Mouse (Mus musculus) heart, embryonic 10.5 days (tissue): ENCODE results near the gene 9430015G10Rik. TPM values are rescaled to one million over a fixed set of nuclear protein-coding genes. Genes with fewer than 3 reads are reported as not detected.
A peak's percentile ranks its signal among the peaks of the same experiment; 100 is the strongest.

ENCODE experiments used
- DNase-seq: peaks from one replicate; pipeline ENCODE4 v3.0.0-alpha.2; 2017; ENCODE audit warnings: low spot score
- H3K27ac ChIP-seq: fragments of 300-500 bp; sonication (generic); 2 replicates; pipeline ENCODE4 v1.5.1; 2016; ENCODE audit warnings: mild to moderate bottlenecking
- H3K27me3 ChIP-seq: fragments of 300-500 bp; sonication (generic); 2 replicates; pipeline ENCODE4 v1.6.1; 2016; ENCODE audit warnings: mild to moderate bottlenecking; ENCODE audit not compliant: poor library complexity, insufficient read depth, severe bottlenecking
- H3K36me3 ChIP-seq: fragments of 300-500 bp; sonication (generic); 2 replicates; pipeline ENCODE4 v1.6.1; 2016; ENCODE audit warnings: mild to moderate bottlenecking, moderate library complexity
- H3K4me1 ChIP-seq: fragments of 300-500 bp; sonication (generic); 2 replicates; pipeline ENCODE4 v1.6.1; 2016; ENCODE audit warnings: mild to moderate bottlenecking
- H3K4me3 ChIP-seq: fragments of 300-500 bp; sonication (generic); 2 replicates; pipeline ENCODE4 v1.5.1; 2016; ENCODE audit warnings: mild to moderate bottlenecking, moderate library complexity
- H3K9me3 ChIP-seq: fragments of 300-500 bp; sonication (generic); 2 replicates; pipeline ENCODE4 v1.6.1; 2016; ENCODE audit warnings: mild to moderate bottlenecking, moderate library complexity
- WGBS: fragments of 180-500 bp; shearing (Covaris S2); methylation state at CpG from one replicate; pipeline ENCODE4 v1.1.7; 2016; 5-methylcytosine and 5-hydroxymethylcytosine counted together
- polyA plus RNA-seq: library from polyadenylated mRNA; unstranded; fragments of >200 nt; fragmentation: Nextera tagmentation; extraction: Ambion mirVana; gene quantifications from 2 replicates; pipeline ENCODE4 v1.2.1, GENCODE M21; 2016

9430015G10Rik gene
- 32.2 and 45.6 TPM in 2 replicates for polyA plus RNA-seq

DNA sequence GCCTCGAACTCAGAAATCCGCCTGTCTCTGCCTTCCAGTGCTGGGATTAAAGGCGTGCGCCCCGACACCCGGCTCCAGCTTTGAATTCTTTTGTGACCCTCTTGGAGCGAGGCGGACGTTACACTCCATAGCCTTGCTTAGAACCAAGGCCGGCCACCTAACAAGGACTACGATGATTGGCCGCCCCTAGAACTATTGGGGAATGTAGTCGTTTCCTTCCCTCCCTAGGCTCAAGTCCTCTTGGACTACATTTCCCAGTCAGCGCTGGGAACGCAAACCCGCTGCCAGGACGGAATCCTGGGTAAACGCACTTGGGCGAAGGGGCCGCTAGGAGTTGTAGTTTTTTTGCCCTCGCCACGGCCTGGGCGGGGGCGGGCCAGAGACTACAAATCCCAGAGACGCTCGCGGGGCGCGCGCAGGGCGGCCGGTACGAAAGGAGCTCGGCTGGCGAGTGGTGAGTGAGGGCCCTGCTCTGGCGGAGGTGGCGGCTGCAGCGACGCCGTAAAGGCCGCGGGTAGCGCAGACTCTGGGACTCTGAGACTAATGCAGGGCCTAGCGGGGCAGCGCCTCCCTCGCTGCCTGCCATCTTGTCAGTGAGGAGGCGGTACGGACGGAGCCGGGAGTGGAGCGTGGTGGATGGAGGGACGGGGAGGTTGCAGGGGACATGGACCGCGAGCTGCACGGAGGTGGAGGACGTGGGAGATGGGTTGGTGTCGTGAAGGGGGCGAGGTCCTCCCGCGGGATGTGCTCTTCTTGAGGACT lies at the start of gene 9430015G10Rik:
Gene 9430015G10Rik (plus strand): TSS at position 413 of the 762 bp plus-strand sequence.
- peaks cover 15% of the 10 kb centered on the region for H3K4me1 ChIP-seq
- WGBS: under 1% methylated on average over 60 of the region's 60 CpGs
- no peaks in the 10 kb centered on the region for H3K9me3 ChIP-seq
- no peaks in the 10 kb centered on the region for H3K36me3 ChIP-seq
- H3K27ac ChIP-seq: peak within 1 kb of the TSS; percentile 96
- H3K4me3 ChIP-seq: peak within 1 kb of the TSS; percentile 87
- H3K27me3 ChIP-seq: no peaks in the 10 kb centered on the region
- peak; percentile 100 for DNase-seq

DNA sequence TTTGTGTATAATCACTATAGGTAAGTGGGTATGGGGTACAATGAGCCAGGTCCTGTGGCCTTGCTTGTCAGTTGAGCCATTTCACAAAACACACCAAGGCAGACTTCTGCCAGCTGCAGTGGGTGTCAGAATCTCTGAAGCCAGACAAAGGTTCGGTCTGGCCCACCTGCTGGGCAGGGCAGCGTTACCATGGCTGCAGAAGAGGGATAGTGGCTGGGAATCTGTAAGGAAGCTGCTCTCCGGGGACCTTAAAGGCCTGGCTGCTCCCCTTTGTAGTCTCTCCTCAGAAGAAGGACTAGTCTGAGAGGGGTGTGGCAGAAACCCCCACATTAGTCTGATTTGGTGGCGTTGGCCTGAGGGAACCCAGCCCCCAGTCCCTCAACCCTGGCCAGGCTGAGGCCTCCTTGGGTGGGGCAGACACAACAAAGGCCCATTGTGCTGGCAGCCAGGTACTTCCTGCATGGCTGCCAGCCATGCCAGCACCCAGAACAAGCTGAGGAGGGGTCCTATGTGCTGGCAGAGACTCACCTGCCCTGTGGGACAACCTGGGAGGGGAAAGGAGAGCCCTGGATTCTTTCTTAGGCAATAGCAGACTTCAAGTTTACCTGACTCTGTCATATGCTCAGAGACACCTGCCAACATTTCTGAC lies 45.8 kb upstream of the 9430015G10Rik start:
- Histone ChIP-seq H3K9me3 (no peaks in the 10 kb centered on the region), H3K36me3 (no peaks in the 10 kb centered on the region), H3K4me3 (no peak overlapping the region), H3K27me3 (peaks cover 24% of the 10 kb centered on the region), H3K27ac (no peak overlapping the region), H3K4me1 (peaks cover 15% of the 10 kb centered on the region)
- 16% methylated on average over 4 of the region's 4 CpGs for WGBS
- no peak for DNase-seq

DNA sequence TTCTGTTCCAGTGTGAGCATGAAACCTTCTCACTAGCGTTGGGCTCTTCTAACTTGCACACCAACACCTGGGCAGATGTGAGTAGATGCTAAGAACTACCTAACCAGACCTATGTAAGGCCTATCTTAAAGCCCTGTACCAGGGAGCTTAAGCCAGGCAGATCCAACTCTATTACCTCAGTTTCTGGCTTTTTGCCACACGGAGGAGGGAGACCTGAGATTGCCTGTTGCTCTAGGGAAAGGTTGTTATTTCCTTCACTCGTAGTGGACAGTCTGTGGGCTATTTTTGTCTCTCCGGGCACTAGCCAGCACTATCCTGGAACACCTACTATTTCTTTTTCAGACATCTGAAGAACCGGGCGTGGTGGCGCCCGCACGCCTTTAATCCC lies 45.3 kb upstream of the 9430015G10Rik start:
- H3K9me3 ChIP-seq: no peaks in the 10 kb centered on the region
- peaks cover 15% of the 10 kb centered on the region for H3K4me1 ChIP-seq
- H3K27me3 ChIP-seq: peaks cover 19% of the 10 kb centered on the region; the same call in 1 of the 2 replicates
- 78% methylated on average over 9 of the region's 9 CpGs for WGBS
- H3K27ac ChIP-seq: no peak overlapping the region
- no peaks in the 10 kb centered on the region for H3K36me3 ChIP-seq
- H3K4me3 ChIP-seq: no peak overlapping the region
- no peak for DNase-seq

DNA sequence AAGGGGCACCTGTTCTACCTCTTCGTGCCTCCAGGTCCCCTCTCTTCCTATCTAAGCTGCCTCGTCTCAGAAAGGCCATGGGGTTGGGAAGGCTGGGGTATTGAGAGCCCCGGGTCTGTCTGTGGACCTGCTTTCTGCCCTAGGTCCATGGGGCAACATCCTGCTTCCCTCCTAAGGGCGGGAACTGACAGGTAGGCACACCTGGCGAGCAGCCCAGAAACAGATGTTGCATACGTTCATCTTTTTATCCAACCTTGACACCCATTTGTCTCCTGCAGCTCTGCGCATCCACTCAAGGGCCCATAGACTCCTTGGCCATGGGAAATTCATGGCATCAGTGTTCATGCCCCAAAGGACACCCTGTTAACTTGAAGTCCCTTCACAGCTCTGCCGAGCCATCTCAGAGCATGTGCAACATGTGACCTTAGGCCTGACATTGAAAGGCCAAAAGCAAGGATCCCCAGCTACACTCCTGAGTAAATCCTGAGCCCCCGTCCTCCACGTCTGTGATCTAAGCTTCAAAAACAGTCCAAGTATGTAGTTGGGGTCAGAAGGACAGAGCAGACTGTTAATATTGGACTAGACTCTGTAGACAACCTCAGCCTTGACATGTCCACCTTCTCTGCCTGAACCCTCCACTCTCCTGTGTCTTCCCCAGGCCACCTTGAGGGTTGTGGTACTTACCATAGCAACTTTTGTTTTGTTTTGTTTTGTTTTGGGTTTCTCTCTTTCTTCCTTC lies 44.5 kb upstream of the 9430015G10Rik start:
- H3K36me3 ChIP-seq: no peaks in the 10 kb centered on the region
- no peaks in the 10 kb centered on the region for H3K9me3 ChIP-seq
- peaks cover 23% of the 10 kb centered on the region for H3K4me1 ChIP-seq
- peaks cover 11% of the 10 kb centered on the region; the same call in 1 of the 2 replicates for H3K27me3 ChIP-seq
- no peak overlapping the region for H3K27ac ChIP-seq
- DNase-seq: no peak
- WGBS: 79% methylated on average over 10 of the region's 10 CpGs
- no peak overlapping the region for H3K4me3 ChIP-seq

DNA sequence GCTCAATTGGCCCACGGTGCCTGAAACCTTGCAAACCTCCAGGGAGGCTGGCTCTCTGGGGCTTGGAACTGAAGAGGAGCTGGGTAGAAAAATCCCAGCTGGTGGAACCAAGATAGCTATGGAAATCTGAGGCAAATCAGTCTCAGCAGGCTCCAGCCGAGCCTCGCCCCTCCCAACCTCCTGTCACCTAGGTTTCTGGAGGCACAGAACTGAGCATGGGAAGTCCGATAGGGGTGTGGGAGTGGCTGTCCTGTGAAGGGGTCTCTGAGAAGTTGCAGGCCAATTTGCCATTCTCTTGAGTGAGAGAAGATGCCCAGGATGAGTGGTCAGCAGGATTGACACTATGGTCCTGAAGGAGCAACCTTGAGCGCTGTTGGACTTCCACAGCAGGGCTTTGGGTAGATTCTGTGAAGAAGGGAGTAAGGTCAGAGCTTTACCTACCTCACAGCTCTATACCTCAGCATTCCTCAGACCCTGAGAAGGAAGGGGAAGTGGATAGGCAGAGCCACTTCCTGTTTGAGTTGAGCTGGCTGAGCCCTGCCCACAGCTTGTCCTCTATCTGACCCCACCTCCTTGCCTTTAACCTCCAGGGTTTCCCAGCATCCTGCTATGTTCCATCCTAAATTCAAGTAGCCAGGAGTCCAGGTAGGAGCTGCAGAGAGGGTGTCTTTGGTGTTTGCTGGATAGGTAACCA lies 42.4 kb upstream of the 9430015G10Rik start:
- DNase-seq: no peak
- Histone ChIP-seq H3K4me3 (no peak overlapping the region), H3K27me3 (no peaks in the 10 kb centered on the region), H3K36me3 (no peaks in the 10 kb centered on the region), H3K4me1 (peaks cover 28% of the 10 kb centered on the region), H3K27ac (peak overlapping the region; percentile 38; the same call in 1 of the 2 replicates), H3K9me3 (no peaks in the 10 kb centered on the region)
- WGBS: 35% methylated on average over 5 of the region's 5 CpGs

DNA sequence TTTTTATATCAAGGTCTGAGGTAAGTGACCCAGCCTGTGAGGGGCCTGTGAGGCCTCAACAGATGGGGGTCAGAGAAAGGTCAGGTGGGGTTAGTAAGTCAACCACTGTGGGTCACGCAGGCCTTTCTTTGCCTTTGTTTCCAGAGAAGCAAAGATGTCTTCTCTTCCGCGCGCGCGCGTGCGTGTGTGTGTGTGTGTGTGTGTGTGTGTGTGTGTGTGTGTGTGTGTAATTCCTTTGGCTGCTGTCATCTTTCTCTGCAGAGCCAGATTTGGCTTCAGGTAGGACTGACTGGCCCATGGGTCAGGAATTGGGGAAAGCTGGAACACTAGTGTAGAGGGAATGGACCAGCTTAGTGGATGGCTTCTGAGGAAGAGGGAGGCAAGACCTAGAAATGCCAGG lies 40.1 kb upstream of the 9430015G10Rik start:
- Histone ChIP-seq H3K4me1 (peaks cover 28% of the 10 kb centered on the region), H3K4me3 (no peak overlapping the region), H3K36me3 (no peaks in the 10 kb centered on the region), H3K9me3 (no peaks in the 10 kb centered on the region), H3K27me3 (no peaks in the 10 kb centered on the region), H3K27ac (no peak overlapping the region)
- WGBS: 94% methylated on average over 8 of the region's 8 CpGs
- no peak for DNase-seq

DNA sequence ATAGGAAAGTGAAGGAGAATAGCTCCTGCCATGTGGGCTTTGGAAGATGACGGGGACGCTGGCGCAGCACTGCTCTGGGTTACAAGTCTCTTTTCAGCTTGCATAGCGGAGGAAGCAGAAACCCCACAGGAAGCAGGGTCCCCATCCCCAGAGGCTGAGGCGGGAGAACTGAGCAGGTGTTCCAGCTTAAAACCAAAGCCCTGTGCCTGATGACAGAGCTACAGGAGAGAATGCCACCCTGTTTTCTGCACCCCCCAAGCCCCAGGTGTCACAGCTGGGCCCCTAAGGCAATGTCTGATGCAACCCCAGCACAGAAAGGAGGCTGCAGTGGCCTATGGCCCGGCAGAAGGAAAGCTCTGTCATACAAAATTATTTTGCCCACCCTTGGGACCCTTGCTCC lies 39.5 kb upstream of the 9430015G10Rik start:
- H3K27me3 ChIP-seq: no peaks in the 10 kb centered on the region
- DNase-seq: no peak
- 72% methylated on average over 6 of the region's 6 CpGs for WGBS
- H3K4me3 ChIP-seq: no peak overlapping the region
- H3K36me3 ChIP-seq: no peaks in the 10 kb centered on the region
- peaks cover 26% of the 10 kb centered on the region for H3K4me1 ChIP-seq
- 0 out of 2 replicates have a peak overlapping the region, but pooled peaks have one; percentile 13 for H3K27ac ChIP-seq
- no peaks in the 10 kb centered on the region for H3K9me3 ChIP-seq

DNA sequence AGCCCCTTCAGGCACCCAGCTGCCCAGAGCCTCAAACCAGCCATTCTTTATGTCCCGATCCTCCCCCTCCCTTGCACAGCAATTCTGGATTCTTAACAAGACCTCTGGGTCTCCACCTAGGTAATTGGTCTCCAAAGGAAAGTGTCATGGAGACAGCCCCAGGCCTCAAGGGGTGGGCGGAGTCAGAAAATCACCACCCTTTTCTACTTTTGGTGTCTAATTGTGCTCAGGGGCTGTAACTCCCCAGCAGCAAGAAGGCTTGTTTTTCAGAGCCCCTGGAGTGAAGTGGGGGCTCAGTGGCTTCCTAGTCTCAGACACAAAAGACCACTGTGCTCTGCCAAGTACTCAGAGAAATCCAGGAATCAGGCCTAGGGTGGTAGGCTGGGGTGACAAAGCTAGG lies 39.1 kb upstream of the 9430015G10Rik start:
- DNase-seq: no peak
- Histone ChIP-seq H3K4me3 (no peak overlapping the region), H3K27ac (0 out of 2 replicates have a peak overlapping the region, but pooled peaks have one; percentile 13)

DNA sequence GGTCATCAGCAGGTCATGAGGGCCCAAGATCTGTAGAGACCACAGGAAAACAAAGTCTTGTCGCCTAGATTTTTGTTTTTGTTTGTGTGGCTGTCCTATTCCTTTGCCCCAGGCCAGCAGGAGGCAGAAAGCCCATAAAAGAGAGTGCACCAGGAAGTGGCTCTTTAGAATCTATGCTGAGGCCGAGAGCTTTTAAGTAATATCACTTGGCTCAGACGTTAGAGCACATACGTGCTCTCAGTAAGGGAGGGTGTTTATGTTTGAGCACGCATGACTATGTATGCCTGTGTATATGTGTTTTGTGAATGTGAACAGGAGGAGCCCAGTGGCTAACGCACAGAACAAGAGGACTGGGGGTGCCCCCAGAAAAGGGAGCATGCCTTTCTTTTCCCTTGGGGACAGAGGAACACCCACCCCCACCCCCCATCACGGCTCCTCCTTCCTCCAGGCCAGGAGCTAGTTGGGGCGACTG lies 32.8 kb upstream of the 9430015G10Rik start:
- Histone ChIP-seq H3K36me3 (no peaks in the 10 kb centered on the region), H3K4me3 (peak overlapping the region; percentile 70), H3K4me1 (peaks cover 22% of the 10 kb centered on the region), H3K27ac (peak overlapping the region; percentile 77; the same call in 1 of the 2 replicates), H3K27me3 (peaks cover 18% of the 10 kb centered on the region), H3K9me3 (no peaks in the 10 kb centered on the region)
- 8% methylated on average over 8 of the region's 8 CpGs for WGBS
- DNase-seq: no peak

More for the DNA sequence above, 39.1 kb upstream of the 9430015G10Rik start:
- Histone ChIP-seq H3K4me1 (peaks cover 26% of the 10 kb centered on the region), H3K9me3 (no peaks in the 10 kb centered on the region), H3K36me3 (no peaks in the 10 kb centered on the region), H3K27me3 (no peaks in the 10 kb centered on the region)
- 66% methylated on average over 2 of the region's 2 CpGs for WGBS

DNA sequence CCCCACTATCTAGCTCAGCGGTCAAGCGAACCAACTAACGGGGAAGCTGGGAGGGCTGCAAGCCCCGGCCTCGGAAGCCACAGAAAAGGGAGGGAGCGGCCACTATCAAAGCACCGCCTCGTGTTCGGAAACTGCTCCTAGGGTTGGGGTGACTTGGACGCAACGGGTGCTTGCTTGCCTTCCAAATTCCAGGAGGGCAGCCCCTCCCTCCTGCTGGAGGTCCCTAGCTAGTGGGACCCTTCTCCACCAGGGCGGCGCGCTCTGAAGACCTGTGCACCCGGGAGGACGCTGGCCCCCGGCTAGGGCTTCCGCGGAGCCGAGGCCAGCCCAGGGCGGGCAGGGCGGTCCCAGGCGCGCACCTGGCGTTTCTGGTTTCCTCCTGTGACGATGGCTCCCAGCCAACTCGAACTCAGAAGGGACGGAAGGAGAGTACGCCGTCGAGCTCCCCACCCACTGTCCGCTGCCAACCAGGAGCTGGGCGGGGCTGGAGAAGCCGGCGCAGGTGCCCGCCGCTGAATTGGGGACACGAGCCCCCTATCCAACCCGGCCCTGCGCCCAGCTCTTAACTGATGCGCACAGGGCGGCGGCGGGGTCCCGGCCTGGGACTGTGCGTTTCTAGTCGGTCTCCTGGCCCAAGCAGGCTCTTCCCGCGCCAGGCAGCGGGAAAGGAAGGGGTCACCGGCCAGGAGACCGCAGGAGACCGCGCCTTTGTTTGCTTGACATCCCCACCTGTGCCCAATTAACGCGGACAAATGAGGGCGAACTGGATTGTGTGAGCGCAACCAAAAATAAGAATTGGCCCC lies 32.1 kb upstream of the 9430015G10Rik start:
- under 1% methylated on average over 58 of the region's 58 CpGs for WGBS
- Histone ChIP-seq H3K27me3 (peaks cover 18% of the 10 kb centered on the region), H3K9me3 (no peaks in the 10 kb centered on the region), H3K4me1 (peaks cover 24% of the 10 kb centered on the region), H3K4me3 (peak overlapping the region; percentile 70), H3K36me3 (no peaks in the 10 kb centered on the region), H3K27ac (peak overlapping the region; percentile 77)
- DNase-seq: no peak

DNA sequence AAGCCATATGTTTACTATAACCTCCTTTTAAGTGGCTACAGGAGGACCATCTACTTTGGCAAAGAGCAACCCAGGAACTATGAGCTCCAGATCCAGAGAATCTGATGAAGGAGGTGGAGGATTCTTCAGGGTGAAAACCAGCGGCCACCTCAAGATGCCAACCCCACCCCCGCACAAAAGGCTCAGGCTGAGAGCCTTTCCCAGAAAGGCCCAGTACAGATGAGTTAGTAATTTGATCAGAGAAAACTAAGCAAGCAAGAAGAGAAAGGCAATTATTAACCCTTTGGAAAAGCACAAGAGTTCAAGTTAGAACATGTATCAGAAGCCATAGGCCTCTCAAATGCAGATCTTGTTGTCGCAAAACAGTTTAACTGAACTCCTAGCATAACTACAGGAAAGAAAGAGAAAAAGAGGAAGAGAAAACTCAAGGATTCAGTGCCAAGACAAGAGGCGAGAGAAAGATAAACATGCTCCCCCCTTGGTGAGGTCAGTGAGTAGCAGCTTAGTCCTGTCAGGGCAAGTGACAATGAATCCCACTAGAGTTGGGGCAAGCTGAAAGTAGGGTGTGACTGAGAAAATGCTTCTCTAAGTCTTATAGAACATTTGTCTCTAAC lies 27.1 kb upstream of the 9430015G10Rik start:
- no peak for DNase-seq
- no peaks in the 10 kb centered on the region for H3K36me3 ChIP-seq

More for the DNA sequence above, 27.1 kb upstream of the 9430015G10Rik start:
- Histone ChIP-seq H3K4me3 (no peak overlapping the region), H3K27me3 (peaks cover 10% of the 10 kb centered on the region), H3K4me1 (peaks cover 16% of the 10 kb centered on the region), H3K27ac (no peak overlapping the region), H3K9me3 (no peaks in the 10 kb centered on the region)
- WGBS: 51% methylated on average over 4 of the region's 4 CpGs
